Mouse (Mus musculus) embryonic facial prominence, embryonic 10.5 days (tissue): ENCODE measurements at regions not wholly inside any gene's neighbourhood (a gene's known extent, or its start where the extent isn't known, plus 50 kb on each side); places are given as distances from the start of the nearest gene placed in this dataset.

Experiments used
- DNase-seq: peaks from one replicate; pipeline ENCODE4 v3.0.0-alpha.2; 2017; ENCODE audit warnings: low spot score
- H3K27ac ChIP-seq: fragments of 300-500 bp; sonication (generic); replicated peaks from 2 replicates; pipeline ENCODE4 v1.5.1; 2016; ENCODE audit warnings: mild to moderate bottlenecking
- H3K27me3 ChIP-seq: fragments of 300-500 bp; sonication (generic); replicated peaks from 2 replicates; pipeline ENCODE4 v1.6.1; 2016; ENCODE audit warnings: low read depth, mild to moderate bottlenecking; ENCODE audit not compliant: poor library complexity, severe bottlenecking
- H3K36me3 ChIP-seq: fragments of 300-500 bp; sonication (generic); replicated peaks from 2 replicates; pipeline ENCODE4 v1.6.1; 2016; ENCODE audit warnings: mild to moderate bottlenecking, moderate library complexity
- H3K4me1 ChIP-seq: fragments of 300-500 bp; sonication (generic); 2 replicates; pipeline ENCODE4 v1.6.1; 2016
- H3K4me3 ChIP-seq: fragments of 300-500 bp; sonication (generic); 2 replicates; pipeline ENCODE4 v1.5.1; 2016; ENCODE audit warnings: mild to moderate bottlenecking, moderate library complexity
- H3K9me3 ChIP-seq: fragments of 300-500 bp; sonication (generic); 2 replicates; pipeline ENCODE4 v1.6.1; 2016; ENCODE audit warnings: mild to moderate bottlenecking
- WGBS: fragments of 180-500 bp; shearing (Covaris S2); methylation state at CpG from one replicate; pipeline ENCODE4 v1.1.7; 2016; 5-methylcytosine and 5-hydroxymethylcytosine counted together

DNA sequence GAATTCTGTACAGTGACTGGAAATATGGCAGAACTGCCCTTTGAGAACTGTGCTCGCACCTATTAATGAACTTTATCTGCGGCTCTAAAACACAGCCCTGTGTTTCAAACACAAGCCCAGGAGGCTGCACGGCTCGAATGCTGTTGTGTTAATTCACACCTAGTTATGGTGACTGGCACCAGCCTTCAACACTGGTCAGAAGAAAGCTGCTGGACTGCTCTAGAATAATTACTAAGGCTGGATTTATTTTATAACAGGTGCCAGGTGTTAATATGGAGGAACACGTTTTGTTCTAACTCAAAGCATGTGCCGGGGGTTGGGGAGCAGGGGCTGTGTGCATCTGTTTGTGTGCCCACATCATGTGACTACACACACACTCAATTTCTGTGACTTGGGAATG, 230.8 kb downstream of the Gm4791 start:
- peaks cover 5% of the 10 kb centered on the region; the same call in 1 of the 2 replicates for H3K4me1 ChIP-seq
- 90% methylated on average over 6 of the region's 6 CpGs for WGBS
- H3K27me3 ChIP-seq = no peaks in the 10 kb centered on the region; the same call in 1 of the 2 replicates
- no peak overlapping the region for H3K4me3 ChIP-seq
- H3K9me3 ChIP-seq = no peaks in the 10 kb centered on the region
- DNase-seq = no peak
- H3K27ac ChIP-seq = no peak overlapping the region
- no peaks in the 10 kb centered on the region for H3K36me3 ChIP-seq

DNA sequence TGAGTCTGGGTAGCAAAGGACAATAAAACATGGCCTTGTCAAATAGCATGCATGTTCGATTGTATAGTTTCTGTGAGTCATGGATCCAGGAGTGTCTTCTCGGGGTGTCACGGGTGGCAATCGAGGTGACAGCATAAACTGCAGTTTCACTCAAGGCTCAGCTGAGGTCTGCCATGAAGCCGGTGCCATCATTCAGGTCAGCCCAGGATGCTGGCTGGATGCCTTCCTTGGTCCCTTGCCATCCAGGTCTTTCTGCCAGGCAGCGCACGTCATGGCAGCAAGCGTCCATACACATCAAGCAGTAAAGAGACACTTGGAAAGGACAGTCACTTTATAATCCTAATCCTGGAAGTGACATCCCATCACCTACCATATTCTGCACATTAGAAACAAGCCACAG, 242.4 kb downstream of the Gm4791 start:
- no peak for DNase-seq
- no peaks in the 10 kb centered on the region; the same call in 1 of the 2 replicates for H3K4me1 ChIP-seq
- H3K4me3 ChIP-seq = no peak overlapping the region
- no peak overlapping the region for H3K27ac ChIP-seq
- H3K27me3 ChIP-seq = no peaks in the 10 kb centered on the region
- 93% methylated on average over 8 of the region's 8 CpGs for WGBS
- no peaks in the 10 kb centered on the region for H3K9me3 ChIP-seq
- H3K36me3 ChIP-seq = no peaks in the 10 kb centered on the region

DNA sequence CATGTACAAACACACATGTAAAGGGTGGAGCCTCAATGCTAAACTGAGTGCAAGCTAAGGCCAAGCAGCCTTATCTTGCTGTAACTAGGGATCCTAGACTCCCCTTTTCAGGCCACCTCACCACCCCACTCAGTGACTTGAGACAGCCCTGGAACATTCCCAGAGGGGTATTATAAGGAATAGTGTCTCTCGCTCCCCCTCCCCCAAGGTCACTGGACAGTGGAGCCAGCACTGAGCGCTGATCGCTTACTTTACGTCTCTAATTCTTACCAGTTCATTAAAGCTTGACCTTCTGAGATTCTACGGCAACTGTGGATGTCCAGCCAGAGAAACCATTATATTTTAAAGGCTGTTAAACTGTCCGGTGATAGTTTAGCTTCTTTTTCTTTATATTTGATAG, 243.5 kb downstream of the Gm4791 start:
- Histone ChIP-seq H3K9me3 (no peaks in the 10 kb centered on the region), H3K36me3 (no peaks in the 10 kb centered on the region), H3K4me3 (no peak overlapping the region), H3K27ac (no peak overlapping the region), H3K27me3 (no peaks in the 10 kb centered on the region), H3K4me1 (no peaks in the 10 kb centered on the region; the same call in 1 of the 2 replicates)
- whole genome bisulfite sequencing = 81% methylated on average over 6 of the region's 6 CpGs
- DNase-seq = no peak

DNA sequence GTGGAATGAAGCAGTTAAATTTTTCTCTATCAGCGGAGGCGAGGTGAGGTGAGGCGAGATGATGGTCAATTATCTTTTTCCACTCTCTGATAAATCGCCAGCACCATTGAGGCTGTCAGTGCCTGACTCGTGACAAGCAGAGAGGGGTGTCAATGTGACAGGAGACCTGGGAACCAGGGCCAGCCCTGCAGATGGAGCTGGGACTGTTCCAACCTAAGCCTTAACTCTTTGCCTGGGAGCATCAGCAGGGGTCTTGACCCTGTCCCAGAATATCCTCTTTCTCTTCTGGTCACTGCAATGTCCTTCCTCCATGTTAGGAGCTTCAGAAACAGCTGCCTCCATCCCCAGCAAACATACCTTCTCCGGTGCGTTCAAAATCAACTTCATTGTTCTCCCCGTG, 244.0 kb downstream of the Gm4791 start:
- Histone ChIP-seq H3K4me3 (no peak overlapping the region), H3K9me3 (no peaks in the 10 kb centered on the region), H3K27ac (no peak overlapping the region), H3K36me3 (no peaks in the 10 kb centered on the region), H3K27me3 (no peaks in the 10 kb centered on the region), H3K4me1 (no peaks in the 10 kb centered on the region; the same call in 1 of the 2 replicates)
- DNase-seq = no peak
- 79% methylated on average over 8 of the region's 8 CpGs for WGBS

DNA sequence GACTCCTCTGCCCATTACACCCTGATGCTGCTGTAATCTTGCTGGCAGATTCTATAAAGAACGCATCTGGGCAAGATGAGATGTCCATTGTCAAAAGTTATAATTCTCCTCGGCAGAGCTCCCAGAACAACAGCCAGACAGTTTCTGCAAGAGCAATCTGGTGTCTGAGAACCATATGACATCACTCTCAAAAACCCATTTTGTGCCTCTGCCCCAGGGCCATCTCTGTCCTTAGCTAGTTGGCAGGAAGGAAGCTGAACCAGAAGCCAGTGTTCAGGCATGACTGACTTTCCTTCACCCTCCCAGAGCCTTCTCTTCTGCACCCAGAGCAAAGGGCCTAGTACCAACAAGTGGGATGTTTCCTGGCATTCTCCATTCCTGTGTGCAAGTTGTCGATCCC, 250.5 kb downstream of the Gm4791 start:
- Histone ChIP-seq H3K9me3 (0 out of 2 replicates have a peak, but pooled peaks cover 3% of the 10 kb centered on the region), H3K4me3 (no peak overlapping the region), H3K4me1 (0 out of 2 replicates have a peak, but pooled peaks cover 6% of the 10 kb centered on the region), H3K27ac (no peak overlapping the region), H3K36me3 (no peaks in the 10 kb centered on the region), H3K27me3 (no peaks in the 10 kb centered on the region)
- no peak for DNase-seq
- 79% methylated on average over 3 of the region's 3 CpGs for WGBS

DNA sequence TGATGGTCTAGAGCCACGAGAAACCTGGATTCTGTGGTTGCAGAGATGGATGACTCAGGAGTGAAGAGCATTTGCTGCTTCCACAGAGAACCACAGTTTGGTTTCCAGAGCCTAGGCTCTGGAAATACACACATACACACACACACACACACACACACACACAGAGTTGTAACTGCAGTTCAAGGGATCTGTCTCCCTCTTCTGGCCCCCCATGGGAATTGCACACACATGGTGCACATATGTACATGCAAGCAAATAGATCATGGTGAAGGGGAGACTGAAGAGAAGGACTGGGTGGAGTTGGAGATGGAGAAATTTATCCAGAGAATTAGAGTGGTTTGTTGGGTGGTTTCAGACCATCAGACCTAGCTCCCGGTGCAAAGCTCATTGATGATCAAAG, 252.6 kb downstream of the Gm4791 start:
- Histone ChIP-seq H3K9me3 (0 out of 2 replicates have a peak, but pooled peaks cover 3% of the 10 kb centered on the region), H3K36me3 (no peaks in the 10 kb centered on the region), H3K27ac (no peak overlapping the region), H3K27me3 (no peaks in the 10 kb centered on the region), H3K4me1 (0 out of 2 replicates have a peak, but pooled peaks cover 6% of the 10 kb centered on the region), H3K4me3 (no peak overlapping the region)
- no peak for DNase-seq
- WGBS = 93% methylated on average over 2 of the region's 2 CpGs

DNA sequence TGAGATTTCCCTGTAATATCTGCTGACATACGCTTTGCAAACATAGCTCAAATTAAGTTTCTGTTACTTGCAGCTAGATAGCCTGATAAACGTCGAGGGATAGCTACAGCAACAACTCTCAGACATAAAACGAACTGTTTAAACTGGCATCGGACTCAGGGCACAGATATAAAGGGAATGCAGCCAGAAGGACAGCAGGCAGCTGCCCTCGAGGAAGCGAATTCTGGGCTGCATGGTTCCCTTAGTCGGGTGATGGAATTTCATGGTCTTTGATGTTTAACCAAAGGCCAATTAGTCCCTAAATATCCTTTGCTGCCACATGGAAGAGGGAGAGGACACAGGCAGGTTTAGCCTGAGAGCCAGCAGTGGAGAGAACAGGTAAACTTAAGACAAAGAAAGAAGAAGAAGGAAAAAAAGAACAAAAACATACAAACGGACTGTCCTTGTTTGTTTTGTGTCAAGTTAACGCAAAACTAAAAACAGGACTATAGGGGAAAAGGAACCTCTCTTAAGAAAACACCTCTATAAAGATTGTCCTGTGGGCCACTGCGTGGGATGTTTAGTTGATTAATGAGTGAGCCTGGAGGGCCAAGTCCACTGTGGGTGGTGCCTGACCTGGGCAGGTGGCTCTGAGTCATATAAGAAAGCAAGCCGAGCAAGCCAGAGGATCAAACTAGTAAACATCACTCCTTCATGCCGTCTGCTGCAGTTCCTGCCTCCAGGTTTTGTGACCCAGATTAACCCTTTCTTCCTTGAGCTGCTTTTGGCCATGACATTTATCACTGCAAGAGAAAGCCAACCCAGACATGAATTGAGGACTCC, 255.5 kb downstream of the Gm4791 start:
- Histone ChIP-seq H3K9me3 (0 out of 2 replicates have a peak, but pooled peaks cover 3% of the 10 kb centered on the region), H3K36me3 (no peaks in the 10 kb centered on the region), H3K4me1 (0 out of 2 replicates have a peak, but pooled peaks cover 6% of the 10 kb centered on the region), H3K4me3 (no peak overlapping the region), H3K27ac (no peak overlapping the region), H3K27me3 (no peaks in the 10 kb centered on the region)
- WGBS = 53% methylated on average over 13 of the region's 13 CpGs
- no peak for DNase-seq

DNA sequence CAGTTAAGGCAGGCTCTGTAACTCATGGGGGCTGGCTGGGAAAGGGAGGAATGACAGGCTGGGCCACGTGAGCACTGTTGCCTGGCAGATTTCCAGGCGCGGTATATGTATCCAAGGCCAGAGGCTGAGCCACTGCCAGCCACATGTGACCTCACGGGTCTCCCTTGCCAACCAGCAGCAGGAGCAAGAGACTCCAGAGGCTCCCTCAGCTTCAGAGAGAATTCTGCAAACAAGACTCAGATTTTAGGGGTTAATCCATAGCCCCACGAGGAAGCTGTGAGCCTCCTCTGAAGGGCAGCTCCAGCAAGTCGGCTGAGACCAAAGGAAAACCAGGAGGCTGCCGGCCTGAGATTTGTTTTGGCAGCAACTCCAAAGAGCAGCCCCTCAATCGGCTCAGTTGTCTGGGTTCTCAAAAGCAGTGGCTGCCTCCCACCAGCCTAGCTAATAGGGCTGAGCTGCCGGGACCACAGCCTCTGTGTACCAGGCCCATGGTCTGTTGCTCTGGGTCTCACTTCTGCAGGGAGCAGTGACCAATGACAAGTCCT, 264.0 kb upstream of the Cadm1 start:
- no peak for DNase-seq
- 68% methylated on average over 9 of the region's 9 CpGs for WGBS
- Histone ChIP-seq H3K36me3 (no peaks in the 10 kb centered on the region), H3K9me3 (no peaks in the 10 kb centered on the region), H3K27ac (no peak overlapping the region), H3K4me3 (no peak overlapping the region), H3K4me1 (peaks cover 13% of the 10 kb centered on the region; the same call in 1 of the 2 replicates), H3K27me3 (peaks cover 7% of the 10 kb centered on the region; the same call in 1 of the 2 replicates)

DNA sequence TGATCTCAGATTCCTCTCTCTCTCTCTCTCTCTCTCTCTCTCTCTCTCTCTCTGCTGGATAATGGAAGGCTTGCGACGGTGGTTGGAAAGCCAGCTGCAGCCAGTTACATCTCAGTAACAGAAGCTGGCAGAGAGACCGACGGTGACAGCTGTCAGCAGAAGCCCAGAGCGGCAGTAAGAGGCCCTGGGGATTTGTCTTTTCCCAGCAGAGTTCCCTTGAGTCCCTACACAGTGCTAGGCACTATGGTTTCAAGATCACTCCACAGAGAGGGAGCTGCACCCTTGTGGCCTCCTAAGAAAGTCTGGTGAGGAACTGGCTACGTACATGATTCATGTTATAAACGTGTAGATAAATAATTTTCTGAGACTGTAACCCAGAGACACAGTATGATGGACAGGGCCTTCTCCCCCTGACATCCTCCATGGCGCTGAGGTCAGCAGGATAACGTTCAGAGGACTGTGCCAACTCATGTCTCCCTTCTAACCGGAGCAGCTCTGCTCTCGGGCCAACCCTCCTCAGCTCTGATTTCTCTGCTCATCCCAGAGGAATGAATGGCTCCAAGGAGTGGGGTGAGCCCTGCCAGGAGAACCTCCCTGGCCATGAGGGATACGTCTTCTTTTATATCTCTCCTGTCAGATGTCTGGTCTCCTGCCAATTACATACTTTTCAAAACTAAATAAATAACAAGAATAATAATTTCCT, 253.5 kb upstream of the Cadm1 start:
- Histone ChIP-seq H3K9me3 (no peaks in the 10 kb centered on the region), H3K27ac (0 out of 2 replicates have a peak overlapping the region, but pooled peaks have one; percentile 20), H3K4me3 (no peak overlapping the region), H3K4me1 (peaks cover 40% of the 10 kb centered on the region), H3K27me3 (peaks cover 4% of the 10 kb centered on the region; the same call in 1 of the 2 replicates), H3K36me3 (no peaks in the 10 kb centered on the region)
- 45% methylated on average over 12 of the region's 12 CpGs for WGBS
- DNase-seq = no peak

DNA sequence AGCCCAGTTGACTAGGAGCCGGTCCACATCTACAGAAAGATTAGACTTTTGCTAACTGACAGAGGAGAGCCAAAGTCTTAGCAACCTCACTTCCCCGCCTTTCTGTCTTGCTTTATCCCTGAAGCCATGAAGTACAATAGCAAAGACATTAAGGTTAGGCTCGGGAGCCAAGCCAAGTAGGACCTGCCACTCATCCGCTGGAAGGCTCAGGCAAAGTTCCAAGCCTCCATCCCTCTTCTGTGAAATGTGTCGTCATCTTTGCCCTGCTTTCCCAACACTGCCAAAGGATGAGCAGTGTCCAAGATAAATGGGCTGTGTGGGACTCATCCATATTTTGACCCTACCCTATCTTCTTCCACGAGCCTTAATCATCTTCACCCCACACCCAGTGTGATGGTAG, 250.6 kb upstream of the Cadm1 start:
- Histone ChIP-seq H3K4me1 (peaks cover 47% of the 10 kb centered on the region), H3K27ac (peak overlapping the region; percentile 48), H3K27me3 (peaks cover 16% of the 10 kb centered on the region; the same call in 1 of the 2 replicates), H3K36me3 (no peaks in the 10 kb centered on the region), H3K9me3 (no peaks in the 10 kb centered on the region), H3K4me3 (no peak overlapping the region)
- no peak for DNase-seq
- 84% methylated on average over 6 of the region's 6 CpGs for WGBS

DNA sequence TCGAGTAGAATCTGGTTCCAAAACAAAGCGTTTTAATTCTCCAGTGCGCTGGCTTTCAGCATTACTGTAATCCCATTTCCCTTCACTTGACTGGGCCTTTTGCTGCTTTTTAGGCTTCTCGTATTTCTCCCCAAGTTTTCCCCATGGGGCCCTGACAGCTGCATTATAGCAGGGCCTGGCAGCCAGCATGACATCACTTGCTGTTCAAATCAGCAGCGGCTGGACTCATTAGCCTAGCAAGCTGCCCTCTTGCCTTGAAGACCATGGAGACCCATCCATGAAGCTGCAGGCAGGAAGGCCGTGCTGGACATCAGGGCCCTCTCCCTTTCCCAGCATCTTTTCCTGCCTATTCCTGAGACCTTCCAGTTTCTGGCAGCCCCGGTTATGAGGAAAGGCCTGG, 249.8 kb upstream of the Cadm1 start:
- Histone ChIP-seq H3K27ac (peak overlapping the region; percentile 73), H3K9me3 (no peaks in the 10 kb centered on the region), H3K4me1 (peaks cover 47% of the 10 kb centered on the region), H3K4me3 (no peak overlapping the region), H3K36me3 (no peaks in the 10 kb centered on the region), H3K27me3 (peaks cover 16% of the 10 kb centered on the region; the same call in 1 of the 2 replicates)
- DNase-seq = peak; percentile 67
- WGBS = 37% methylated on average over 7 of the region's 7 CpGs

DNA sequence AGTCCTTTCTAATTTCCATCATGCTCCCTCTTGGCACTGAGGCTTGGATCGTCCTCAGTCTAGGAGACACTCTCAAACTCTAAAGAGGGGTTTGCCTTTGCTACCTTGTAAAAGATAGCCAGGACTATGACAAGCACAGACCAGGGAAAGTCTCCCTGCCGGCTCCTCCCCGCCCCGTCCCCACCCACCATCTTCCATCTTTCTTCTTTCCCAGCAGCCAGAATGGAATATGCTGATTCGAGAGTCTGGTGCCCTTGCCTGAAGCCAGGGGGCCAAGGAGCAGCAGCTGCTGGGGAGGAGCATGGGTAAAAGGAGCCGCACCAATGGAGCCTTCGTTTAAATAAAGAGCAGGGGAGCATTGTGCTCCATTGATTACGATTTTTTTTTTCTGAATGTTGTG, 249.4 kb upstream of the Cadm1 start:
- Histone ChIP-seq H3K4me1 (peaks cover 42% of the 10 kb centered on the region), H3K36me3 (no peaks in the 10 kb centered on the region), H3K9me3 (no peaks in the 10 kb centered on the region), H3K27ac (peak overlapping the region; percentile 73), H3K27me3 (peaks cover 16% of the 10 kb centered on the region; the same call in 1 of the 2 replicates), H3K4me3 (no peak overlapping the region)
- WGBS = 40% methylated on average over 8 of the region's 8 CpGs
- peak; percentile 29 for DNase-seq
